Mouse (Mus musculus) thymus, postnatal 4 days (tissue): ENCODE data around the gene Gmeb2.

Source experiments
- DNase-seq: peaks from one replicate; pipeline ENCODE4 v3.0.0; 2021

Gmeb2 gene

GRCm38 (mm10) chr2:181287958-181288350, at the start of gene Gmeb2:
Gene Gmeb2, minus strand, starts transcription at chr2:181288035.
- DNase-seq = peak; percentile 93

DNA sequence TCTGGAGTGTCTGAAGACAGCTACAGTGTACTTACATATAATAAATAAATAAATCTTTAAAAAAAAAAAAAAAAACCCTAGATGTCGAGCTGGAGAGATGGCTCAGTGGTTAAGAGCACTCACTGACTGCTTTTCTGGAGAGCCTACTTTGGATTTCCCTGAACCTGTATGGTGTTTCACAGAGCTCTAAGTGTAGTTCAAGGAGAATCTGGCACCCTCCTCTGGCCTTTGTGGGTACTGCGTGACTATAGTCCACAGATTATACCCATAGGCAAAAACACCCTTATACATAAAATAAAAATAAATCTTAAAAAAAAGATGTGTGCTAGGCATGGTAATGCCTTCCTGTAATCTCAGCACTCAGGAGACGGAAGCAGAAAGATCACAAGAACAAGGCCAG, 46.2 kb upstream of the Gmeb2 start:
- DNase-seq = peak; percentile 83

GRCm38 (mm10) chr2:181332542-181332941, 44.7 kb upstream of the Gmeb2 start:
- no peak for DNase-seq

DNA sequence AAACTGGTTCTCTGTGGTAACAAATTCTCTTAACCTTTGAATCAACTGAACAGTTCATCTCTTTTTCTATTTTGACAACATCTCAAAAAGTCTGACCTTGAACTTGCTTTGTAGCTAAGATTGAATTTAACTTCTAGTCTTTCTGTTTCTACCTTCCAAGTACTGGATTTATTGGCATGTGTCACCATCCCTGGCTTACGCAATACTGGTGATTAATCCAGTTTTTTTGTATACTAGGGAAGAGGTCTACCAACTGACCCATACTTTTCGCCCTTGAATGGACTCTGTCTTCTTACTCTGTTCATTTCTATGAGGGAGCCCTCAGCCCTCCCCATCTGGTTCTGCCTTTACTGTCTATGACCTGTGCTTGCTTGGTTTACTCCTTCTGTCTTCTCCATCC, 38.3 kb upstream of the Gmeb2 start:
- no peak for DNase-seq

DNA sequence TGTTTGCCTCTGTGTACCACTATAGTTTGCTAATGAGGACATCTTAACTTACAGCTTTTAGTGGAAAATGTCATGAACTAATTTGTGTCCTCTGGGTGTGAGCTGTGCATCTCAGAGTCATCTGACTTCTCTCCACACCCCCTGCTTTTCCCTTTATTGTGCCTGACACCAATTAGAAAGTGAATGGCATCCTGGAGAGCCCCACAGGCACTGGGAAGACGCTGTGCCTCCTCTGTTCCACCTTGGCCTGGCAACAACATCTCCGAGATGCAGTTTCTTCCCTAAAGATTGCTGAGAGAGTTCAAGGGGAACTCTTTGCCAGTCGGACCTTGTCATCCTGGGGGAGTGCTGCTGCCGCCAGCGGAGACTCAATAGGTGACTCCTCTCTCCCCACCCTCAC, 34.3 kb upstream of the Gmeb2 start:
- DNase-seq = no peak

- no peak for DNase-seq
Measured at GRCm38 (mm10) chr2:181320103-181320499, 32.3 kb upstream of the Gmeb2 start.

DNA sequence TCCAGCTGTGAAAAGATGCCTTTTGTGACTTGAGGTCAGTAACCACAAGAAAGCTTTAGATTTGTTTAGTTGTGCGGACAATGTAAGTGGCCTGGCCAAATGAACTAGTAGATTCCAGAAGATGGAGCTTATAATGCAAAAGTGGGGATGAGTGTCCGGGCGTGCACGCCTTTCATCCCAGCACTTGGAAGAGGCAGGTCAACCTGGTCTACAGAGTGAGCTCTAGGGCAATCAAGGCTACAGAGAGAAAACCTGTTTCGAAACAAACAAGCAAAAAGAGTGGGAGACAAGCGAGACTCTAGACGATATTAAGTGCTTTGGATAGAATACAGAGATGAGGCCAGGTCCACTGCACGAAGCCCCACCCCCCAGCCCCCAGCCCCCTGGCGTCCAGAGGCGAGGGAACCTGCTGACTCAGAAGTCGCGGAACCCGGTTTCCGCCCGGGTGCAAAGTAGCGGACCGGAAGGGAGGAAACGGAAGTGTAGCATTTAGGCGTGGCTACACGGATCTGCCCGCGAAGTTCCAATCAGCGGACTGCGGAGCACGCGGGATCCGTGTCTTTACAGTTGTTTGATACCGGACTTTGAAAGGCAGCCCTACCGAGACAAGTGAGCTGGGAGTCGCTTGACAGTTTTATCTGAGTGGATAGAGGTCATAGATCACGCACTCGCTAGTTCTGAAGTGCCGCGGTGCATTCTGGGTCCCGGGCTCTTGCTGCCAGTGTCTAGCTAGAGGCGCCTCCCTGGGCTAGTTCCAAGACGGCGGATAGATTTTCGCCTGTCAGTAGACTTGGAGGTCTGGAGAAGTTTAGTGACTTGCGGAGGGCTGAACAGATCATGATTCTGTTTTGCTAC, 31.6 kb upstream of the Gmeb2 start, which contains the start of gene Rtel1:
Rtel1 (plus strand) TSS at position 492 of the 855 bp plus-strand sequence.
- DNase-seq = peak; percentile 87

GRCm38 (mm10) chr2:181314080-181314810, 26.4 kb upstream of the Gmeb2 start, which contains the start of gene Stmn3:
Gene Stmn3, minus strand, starts transcription at chr2:181314500.
- DNase-seq = peak; percentile 44

DNA sequence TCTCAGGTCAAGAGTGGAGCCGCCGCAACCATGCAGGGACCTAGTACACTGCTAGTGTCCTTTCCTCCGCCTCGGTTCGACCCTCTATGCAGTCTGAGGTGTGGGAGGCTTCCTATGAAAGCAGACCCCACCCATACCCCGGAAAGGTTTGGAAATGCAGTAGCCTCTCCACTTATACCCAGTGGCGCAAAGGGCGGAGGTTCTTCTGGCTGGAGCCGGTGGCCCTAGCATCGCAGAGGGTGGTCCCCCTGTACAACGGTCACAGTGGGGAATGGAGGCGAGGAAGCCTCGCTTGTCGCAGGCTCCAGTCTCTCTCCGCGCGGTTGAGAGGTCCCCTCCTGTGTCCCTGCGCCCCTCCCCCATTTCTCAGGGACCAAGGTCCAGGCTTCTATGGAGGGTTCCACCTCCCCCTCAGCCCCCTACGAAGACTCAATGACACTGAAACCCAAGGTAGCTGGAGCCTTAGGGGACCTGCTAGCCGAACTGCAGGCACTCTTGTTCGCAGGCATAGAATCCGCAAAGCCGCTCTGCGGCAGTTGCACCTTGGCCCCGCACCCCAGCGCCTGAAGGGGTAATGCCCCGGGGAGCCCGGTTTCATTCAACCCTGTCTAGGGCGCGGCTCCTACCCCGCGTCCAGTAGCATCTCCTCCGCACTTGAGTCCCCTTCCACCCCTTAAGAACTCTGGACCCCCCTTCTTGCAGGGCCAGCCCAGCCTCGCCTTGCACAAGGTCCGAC, 25.7 kb upstream of the Gmeb2 start:
- peak; percentile 18 for DNase-seq

GRCm38 (mm10) chr2:181313006-181313343, 25.1 kb upstream of the Gmeb2 start:
- DNase-seq = no peak

DNA sequence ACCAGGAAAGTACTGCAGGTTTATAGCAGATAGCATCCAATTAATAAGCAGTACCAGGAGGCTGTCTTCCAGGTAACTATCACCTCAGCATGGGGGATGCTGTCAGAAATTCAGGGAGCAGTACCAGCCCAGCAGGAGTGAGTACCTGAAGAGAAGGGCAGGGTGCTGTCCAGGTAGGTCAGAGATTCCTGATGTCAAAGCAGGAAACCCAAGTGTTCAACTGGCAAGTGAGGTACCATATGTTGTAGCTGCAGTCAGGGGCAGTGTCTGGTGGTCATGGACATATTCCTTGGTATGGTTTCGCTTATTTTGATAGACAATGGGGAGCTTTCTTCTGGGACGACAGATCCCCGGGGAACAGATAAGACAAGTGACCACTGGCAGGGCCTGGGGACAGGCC, 24.6 kb upstream of the Gmeb2 start:
- DNase-seq = no peak

DNA sequence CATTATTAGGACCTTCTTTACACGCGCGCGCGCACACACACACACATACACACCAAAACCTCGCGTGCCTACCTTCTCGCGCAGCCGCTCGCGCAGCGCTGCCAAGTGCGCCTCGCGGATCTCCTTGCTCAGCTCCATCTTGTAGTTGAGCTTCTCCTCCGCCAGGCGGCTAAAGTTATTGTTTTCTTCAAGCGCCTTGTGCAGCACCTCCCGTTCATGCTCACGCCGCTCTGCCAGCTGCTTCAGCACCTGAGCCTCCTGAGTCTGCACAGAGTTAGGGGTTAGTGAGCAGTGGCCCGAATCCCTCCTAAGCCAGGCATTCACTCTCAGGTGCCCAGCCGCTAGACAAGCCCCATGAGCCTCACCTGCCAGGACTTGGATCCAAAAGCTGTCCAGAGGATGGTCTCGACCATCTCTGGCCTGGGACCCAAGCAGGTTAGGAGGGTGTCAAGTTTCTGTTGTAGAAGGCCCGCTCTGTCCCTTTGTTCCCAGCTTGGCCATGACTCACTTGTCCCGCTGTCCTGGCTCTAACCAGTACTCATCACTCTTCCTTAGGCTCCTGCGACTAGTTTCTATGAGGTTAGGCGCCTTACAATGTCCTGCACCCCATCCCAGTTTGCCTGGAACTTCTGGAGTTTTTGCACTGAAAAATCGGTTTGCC, 19.4 kb upstream of the Gmeb2 start:
- DNase-seq = peak; percentile 83

DNA sequence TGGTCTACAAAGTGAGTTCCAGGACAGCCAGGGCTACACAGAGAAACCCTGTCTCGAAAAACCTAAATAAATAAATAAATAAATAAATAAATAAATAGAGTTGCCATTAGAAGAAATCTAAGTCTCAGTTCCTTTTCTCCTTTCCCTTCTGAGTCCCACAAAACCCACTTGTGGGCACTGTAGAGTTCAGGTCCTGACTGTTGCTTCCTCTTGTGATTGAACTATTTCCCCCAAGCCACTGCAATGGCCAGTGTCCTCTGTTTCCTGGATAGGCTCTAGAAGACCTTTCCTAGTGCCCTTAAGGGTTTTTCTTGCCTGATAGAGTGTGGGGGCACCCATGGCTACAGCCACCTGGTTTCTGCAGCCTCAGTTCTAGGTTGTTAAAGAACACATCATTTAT, 17.1 kb upstream of the Gmeb2 start:
- DNase-seq = no peak

- DNase-seq = peak; percentile 55
Measured at GRCm38 (mm10) chr2:181302041-181302440, 14.2 kb upstream of the Gmeb2 start.

DNA sequence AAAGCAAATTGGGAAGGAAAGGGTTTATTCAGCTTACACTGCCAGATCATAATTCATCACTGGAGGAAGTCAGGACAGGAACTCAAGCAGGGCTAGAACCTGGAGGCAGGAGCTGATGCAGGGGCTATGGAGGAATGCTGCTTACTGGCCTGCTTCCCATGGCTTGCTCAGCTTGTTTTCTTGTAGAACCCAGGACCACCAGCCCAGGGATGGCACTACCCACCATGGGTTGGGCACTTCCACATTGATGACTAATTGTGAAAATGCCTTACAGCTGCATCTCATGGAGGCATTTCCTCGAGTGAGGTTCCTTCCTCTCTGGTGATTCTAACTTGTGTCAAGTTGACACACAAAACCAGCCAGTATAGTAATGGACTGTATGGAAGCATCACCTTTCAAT, 3.1 kb upstream of the Gmeb2 start:
- DNase-seq = no peak

GRCm38 (mm10) chr2:181288691-181289090, 856 bp upstream of the Gmeb2 start:
- DNase-seq = no peak

DNA sequence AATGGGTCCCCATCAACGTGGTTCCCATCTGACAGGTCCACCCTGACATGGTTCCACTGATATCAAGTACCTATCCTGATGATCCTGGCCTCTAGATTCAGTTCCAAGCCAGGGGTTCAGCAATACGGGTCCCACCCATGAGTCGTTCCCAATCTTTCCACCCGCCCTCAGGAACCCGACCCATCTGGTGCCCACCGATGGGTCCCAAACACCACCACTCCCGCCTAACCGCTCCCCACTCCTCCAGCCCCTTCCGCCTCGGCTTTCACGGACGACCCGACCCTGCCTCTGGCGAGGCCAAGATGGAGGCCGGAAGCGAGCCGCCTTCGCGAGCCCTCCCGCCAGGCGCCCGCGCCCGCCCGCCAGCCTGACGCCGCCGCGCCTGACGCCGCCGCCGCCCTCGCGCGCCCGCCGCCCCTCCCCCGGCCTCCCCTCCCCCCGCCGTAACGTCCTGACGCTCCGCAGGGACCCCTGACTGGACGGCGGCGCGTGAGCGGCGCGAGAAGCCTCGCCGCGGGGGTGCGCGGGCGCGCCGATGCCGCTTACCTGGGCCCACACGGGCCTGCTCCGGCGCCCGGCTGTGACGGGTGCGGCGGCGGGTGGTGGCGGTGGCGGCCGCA, 387 bp downstream of the Gmeb2 start:
- DNase-seq = peak; percentile 92

GRCm38 (mm10) chr2:181286629-181287337, 1.1 kb downstream of the Gmeb2 start:
- no peak for DNase-seq

- no peak for DNase-seq
Measured at GRCm38 (mm10) chr2:181279968-181280367, 7.9 kb downstream of the Gmeb2 start.

- no peak for DNase-seq
Measured at GRCm38 (mm10) chr2:181277866-181278265, 10.0 kb downstream of the Gmeb2 start.

DNA sequence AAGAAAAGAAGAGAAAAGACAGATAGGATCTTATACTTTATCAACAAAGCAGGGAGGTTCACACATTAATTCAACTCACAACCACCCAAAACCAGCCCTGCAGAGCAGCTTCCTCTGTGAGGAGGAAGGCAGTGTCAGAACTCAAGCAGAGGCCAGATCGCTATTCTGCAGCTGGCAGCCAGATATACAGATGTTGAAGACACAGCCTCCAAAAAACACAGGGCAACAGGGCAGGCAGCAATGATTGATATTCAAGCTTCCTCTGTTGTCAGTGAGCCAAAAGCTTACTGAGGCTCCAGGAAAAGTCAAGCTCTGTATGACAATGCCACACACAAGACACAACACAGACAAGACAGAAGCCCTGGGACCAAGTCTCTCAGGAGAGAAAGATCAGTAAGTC, 11.1 kb downstream of the Gmeb2 start:
- DNase-seq = no peak

- no peak for DNase-seq
Measured at GRCm38 (mm10) chr2:181274639-181275038, 13.2 kb downstream of the Gmeb2 start.
